16 mouse cellular contexts compared by ENCODE assay signal in genomic region chr8:61217017-61217416, GRCm38 (mm10). TPM values are rescaled to one million over a fixed set of nuclear protein-coding genes. Genes with fewer than 3 reads are reported as not detected.
A peak's percentile ranks its signal among the peaks of the same experiment; 100 is the strongest.
DNase-seq lines count a peak whose midpoint lies in the region; ATAC-seq and TF ChIP-seq lines count a peak whose summit lies in the region.
"Had no signal": no experiment of that assay in that cellular context is flagged by ENCODE, and none has a peak within 500 bp of the region (broad histone marks: within the 10 kb centered on the region; RNA-seq: fewer than 3 reads in every experiment).

No protein-coding gene starts in this region.

- DNase-seq in heart, adult 18-20 months, result peak; percentile 15 to 25
- no peak for DNase-seq in heart, adult 11 months
- no peak for DNase-seq in layer of hippocampus, adult 2 months (ENCODE audit: low spot score in 2 of 2)
- DNase-seq in layer of hippocampus, adult 18-20 months (ENCODE audit: low spot score in 2 of 2), result no peak
- DNase-seq in lung, postnatal 10 days, result peak; percentile 54
- DNase-seq in gastrocnemius, postnatal 4 days (ENCODE audit: low spot score in 2 of 2), result no peak
- DNase-seq: B cell, adult 2 months; cerebellum, adult 9-10 months; gastrocnemius, postnatal 10 days; kidney, adult 2 months had no signal

- H3K27me3 ChIP-seq in embryonic facial prominence, embryonic 12.5 days, result no peaks in the 10 kb centered on the region
- H3K27me3 ChIP-seq: hindbrain, embryonic 12.5 days; midbrain, embryonic 13.5 days; neural tube, embryonic 13.5 days had no signal

- H3K4me3 ChIP-seq in layer of hippocampus, adult 2 months, result no peak overlapping the region
- H3K4me3 ChIP-seq in embryonic facial prominence, embryonic 12.5 days, result no peak overlapping the region
- H3K4me3 ChIP-seq: forebrain, embryonic 10.5 days; hindbrain, embryonic 12.5 days; midbrain, embryonic 13.5 days; neural tube, embryonic 13.5 days had no signal

- peaks cover 14% of the 10 kb centered on the region for H3K4me1 ChIP-seq in embryonic facial prominence, embryonic 12.5 days
- H3K4me1 ChIP-seq: hindbrain, embryonic 12.5 days; midbrain, embryonic 13.5 days had no signal

- no peaks in the 10 kb centered on the region for H3K36me3 ChIP-seq in embryonic facial prominence, embryonic 12.5 days
- H3K36me3 ChIP-seq: forebrain, embryonic 10.5 days; hindbrain, embryonic 12.5 days; midbrain, embryonic 13.5 days; neural tube, embryonic 13.5 days had no signal

- no peak overlapping the region for H3K4me2 ChIP-seq in embryonic facial prominence, embryonic 12.5 days (replicated peaks)
- H3K4me2 ChIP-seq: hindbrain, embryonic 12.5 days; midbrain, embryonic 13.5 days; neural tube, embryonic 13.5 days had no signal

- H3K27ac ChIP-seq in layer of hippocampus, adult 2 months, result peak overlapping the region; percentile 21; the same call in 1 of the 2 replicates
- H3K27ac ChIP-seq in embryonic facial prominence, embryonic 12.5 days, result 0 out of 2 replicates have a peak overlapping the region, but pooled peaks have one; percentile 9
- H3K27ac ChIP-seq: forebrain, embryonic 10.5 days; hindbrain, embryonic 12.5 days; liver, embryonic 14.5 days; midbrain, embryonic 13.5 days; neural tube, embryonic 13.5 days had no signal

- WGBS in embryonic facial prominence, embryonic 12.5 days, result 44% methylated on average over 3 of the region's 3 CpGs

- no peak overlapping the region for H3K9ac ChIP-seq in embryonic facial prominence, embryonic 12.5 days
- H3K9ac ChIP-seq: hindbrain, embryonic 12.5 days; liver, embryonic 14.5 days; midbrain, embryonic 13.5 days; neural tube, embryonic 13.5 days had no signal

- no peak for ATAC-seq in embryonic facial prominence, embryonic 12.5 days (ENCODE audit: insufficient number of reproducible peaks, insufficient read depth, low FRiP score, low TSS enrichment)
- ATAC-seq: midbrain, embryonic 13.5 days had no signal

- no peaks in the 10 kb centered on the region for H3K9me3 ChIP-seq in embryonic facial prominence, embryonic 12.5 days
- H3K9me3 ChIP-seq: forebrain, embryonic 10.5 days; hindbrain, embryonic 12.5 days; midbrain, embryonic 13.5 days; neural tube, embryonic 13.5 days had no signal

- TF ChIP-seq CTCF in layer of hippocampus, adult 2 months (conservative IDR thresholded peaks at IDR 0.05), result no peak

RNA-seq across cellular contexts. Expression of gene Sh3rf1, which starts 6.7 kb away (rescaled TPM):
- total RNA-seq in heart, adult 18-20 months (2021), result 1 to 10 TPM; 4.7 to 5.0 TPM
- 10 to 100 TPM; 66.7 to 67.5 TPM for total RNA-seq in layer of hippocampus, adult 2 months (2021)
- 10 to 100 TPM; 64.7 to 72.7 TPM for total RNA-seq in layer of hippocampus, adult 18-20 months (2021)
- 15.5 and 16.0 TPM in 2 replicates for polyA plus RNA-seq in embryonic facial prominence, embryonic 12.5 days (2016; fragmentation: Nextera tagmentation; extraction: Ambion mirVana)
- 10 to 100 TPM; 10.6 to 12.3 TPM for total RNA-seq in gastrocnemius, postnatal 4 days (2021)

Comparison
In these comparisons a context has a peak if more than half of its experiments do, and no peak if none do; other contexts are left out.
1. DNase-seq: peak in heart, adult 18-20 months (2 of 2) and lung, postnatal 10 days (single experiment); none in heart, adult 11 months (single experiment), layer of hippocampus, adult 2 months (0 of 2), layer of hippocampus, adult 18-20 months (0 of 2) and gastrocnemius, postnatal 4 days (0 of 2).
2. RNA of gene Sh3rf1, which starts 6.7 kb away (total RNA-seq): 64.7 to 72.7 TPM in layer of hippocampus, adult 18-20 months and 66.7 to 67.5 TPM in layer of hippocampus, adult 2 months; 10.6 to 12.3 TPM in gastrocnemius, postnatal 4 days and 4.7 to 5.0 TPM in heart, adult 18-20 months; every median in the first group is over 4 times any median in the second.